Mouse (Mus musculus) midbrain, postnatal 0 days (tissue): ENCODE results near the gene Dppa2. TPM values are rescaled to one million over a fixed set of nuclear protein-coding genes. Genes with fewer than 3 reads are reported as not detected.

Experiments used
- ATAC-seq: fragments of 200-750 bp; cut with Nextera tagmentation; 2 replicates; pipeline ENCODE4 v1.8.0; 2017; ENCODE audit warnings: moderate number of reproducible peaks, mild to moderate bottlenecking, moderate TSS enrichment, moderate library complexity; ENCODE audit not compliant: low FRiP score
- DNase-seq: peaks from one replicate; pipeline ENCODE4 v3.0.0-alpha.2; 2015; ENCODE audit warnings: low spot score
- H3K27ac ChIP-seq: fragments of 300-500 bp; sonication (generic); 2 replicates; pipeline ENCODE4 v1.5.1; 2014; ENCODE audit warnings: low read depth, mild to moderate bottlenecking, low read length, mixed read lengths
- H3K27me3 ChIP-seq: fragments of 300-500 bp; sonication (generic); 2 replicates; pipeline ENCODE4 v1.6.1; 2014; ENCODE audit warnings: low read length, control low read depth, mixed read lengths; ENCODE audit not compliant: insufficient read depth
- H3K36me3 ChIP-seq: fragments of 300-500 bp; sonication (generic); 2 replicates; pipeline ENCODE4 v1.6.1; 2014; ENCODE audit warnings: low read length, control low read depth, mixed read lengths; ENCODE audit not compliant: insufficient read depth
- H3K4me1 ChIP-seq: fragments of 300-500 bp; sonication (generic); 2 replicates; pipeline ENCODE4 v1.6.1; 2014; ENCODE audit warnings: mild to moderate bottlenecking, control low read depth, antibody characterized with exemption, low read length, mixed read lengths; ENCODE audit not compliant: insufficient read depth
- H3K4me2 ChIP-seq: fragments of 300-500 bp; sonication (generic); 2 replicates; pipeline ENCODE4 v1.6.1; 2014; ENCODE audit warnings: low read depth, mild to moderate bottlenecking, low read length, mixed read lengths; ENCODE audit not compliant: poor library complexity, severe bottlenecking
- H3K4me3 ChIP-seq: fragments of 300-500 bp; sonication (generic); 2 replicates; pipeline ENCODE4 v1.5.1; 2014; ENCODE audit warnings: low read depth, mild to moderate bottlenecking, low read length, moderate library complexity
- H3K9ac ChIP-seq: fragments of 300-500 bp; sonication (generic); replicated peaks from 2 replicates; pipeline ENCODE4 v1.6.1; 2014; ENCODE audit warnings: mild to moderate bottlenecking, low read length, moderate library complexity, mixed read lengths; ENCODE audit not compliant: poor library complexity, severe bottlenecking
- H3K9me3 ChIP-seq: fragments of 300-500 bp; sonication (generic); 2 replicates; pipeline ENCODE4 v1.6.1; 2016; ENCODE audit warnings: low read length, control low read depth
- CTCF ChIP-seq: IDR thresholded peaks from 2 replicates; pipeline ENCODE4 v1.5.1; 2016; ENCODE audit warnings: antibody characterized with exemption, mild to moderate bottlenecking
- WGBS: fragments of 180-500 bp; shearing (Covaris S2); extraction: QIAGEN DNeasy Blood & Tissue Kit; methylation state at CpG from one replicate; pipeline ENCODE4 v1.1.7; 2014; 5-methylcytosine and 5-hydroxymethylcytosine counted together
- polyA plus RNA-seq: library from polyadenylated mRNA; unstranded; fragments of >200 nt; fragmentation: Nextera tagmentation; extraction: Ambion mirVana; gene quantifications from 2 replicates; pipeline ENCODE4 v1.2.1, GENCODE M21; 2015
- total RNA-seq: library from RNA; depleted of rRNA; stranded (reverse); fragments of >200 nt; gene quantifications from 2 replicates; pipeline ENCODE4 v1.2.3, GENCODE M21; 2014

Gene Dppa2
- total and polyA plus RNA-seq, 2 experiments from 2014 or later: not detected

GRCm38 (mm10) chr16:48309912-48310630, 6.4 kb downstream of the Dppa2 start:
- H3K36me3 ChIP-seq: no peaks in the 10 kb centered on the region
- no peak overlapping the region for H3K9ac ChIP-seq
- no peak for TF ChIP-seq CTCF
- DNase-seq: no peak
- no peak overlapping the region for H3K4me2 ChIP-seq
- WGBS: 78% methylated on average over 12 of the region's 12 CpGs
- no peak overlapping the region for H3K27ac ChIP-seq
- H3K4me3 ChIP-seq: no peak overlapping the region
- peaks cover 3% of the 10 kb centered on the region; the same call in 1 of the 2 replicates for H3K9me3 ChIP-seq
- no peaks in the 10 kb centered on the region for H3K4me1 ChIP-seq
- no peak for ATAC-seq
- H3K27me3 ChIP-seq: no peaks in the 10 kb centered on the region

- no peak for TF ChIP-seq CTCF
- WGBS: 93% methylated on average over 3 of the region's 3 CpGs
- Histone ChIP-seq H3K36me3 (no peaks in the 10 kb centered on the region), H3K27me3 (no peaks in the 10 kb centered on the region), H3K4me1 (no peaks in the 10 kb centered on the region), H3K9ac (no peak overlapping the region), H3K4me2 (no peak overlapping the region), H3K27ac (no peak overlapping the region), H3K9me3 (peaks cover 3% of the 10 kb centered on the region; the same call in 1 of the 2 replicates), H3K4me3 (no peak overlapping the region)
- no peak for ATAC-seq
- DNase-seq: no peak
Observed at GRCm38 (mm10) chr16:48315294-48315693, 11.6 kb downstream of the Dppa2 start.

GRCm38 (mm10) chr16:48320781-48321180, 17.1 kb downstream of the Dppa2 start:
- DNase-seq (no peak), ATAC-seq (no peak)
- H3K4me2 ChIP-seq: no peak overlapping the region
- H3K36me3 ChIP-seq: no peaks in the 10 kb centered on the region
- 97% methylated on average over 6 of the region's 6 CpGs for WGBS
- H3K4me1 ChIP-seq: no peaks in the 10 kb centered on the region
- no peak overlapping the region for H3K4me3 ChIP-seq
- no peak overlapping the region for H3K27ac ChIP-seq
- TF ChIP-seq CTCF: peak; percentile 18; the same call in 1 of the 2 replicates
- H3K9ac ChIP-seq: no peak overlapping the region
- H3K9me3 ChIP-seq: no peaks in the 10 kb centered on the region
- no peaks in the 10 kb centered on the region for H3K27me3 ChIP-seq

- DNase-seq (peak; percentile 10), ATAC-seq (no peak)
- no peak overlapping the region for H3K9ac ChIP-seq
- 81% methylated on average over 6 of the region's 6 CpGs for WGBS
- H3K27ac ChIP-seq: no peak overlapping the region
- no peaks in the 10 kb centered on the region for H3K9me3 ChIP-seq
- no peak overlapping the region for H3K4me3 ChIP-seq
- no peaks in the 10 kb centered on the region for H3K36me3 ChIP-seq
- H3K27me3 ChIP-seq: no peaks in the 10 kb centered on the region
- TF ChIP-seq CTCF: no peak
- H3K4me2 ChIP-seq: no peak overlapping the region
- H3K4me1 ChIP-seq: no peaks in the 10 kb centered on the region
Observed at GRCm38 (mm10) chr16:48323133-48323532, 19.4 kb downstream of the Dppa2 start.

- Histone ChIP-seq H3K27ac (no peak overlapping the region), H3K9me3 (no peaks in the 10 kb centered on the region), H3K4me1 (no peaks in the 10 kb centered on the region), H3K4me2 (no peak overlapping the region), H3K36me3 (no peaks in the 10 kb centered on the region), H3K27me3 (no peaks in the 10 kb centered on the region), H3K9ac (no peak overlapping the region), H3K4me3 (no peak overlapping the region)
- DNase-seq: no peak
- no peak for TF ChIP-seq CTCF
- ATAC-seq: no peak
- 78% methylated on average over 8 of the region's 8 CpGs for WGBS
Observed at GRCm38 (mm10) chr16:48323602-48324345, 20.1 kb downstream of the Dppa2 start.

GRCm38 (mm10) chr16:48326903-48327302, 23.2 kb downstream of the Dppa2 start:
- no peak overlapping the region for H3K9ac ChIP-seq
- ATAC-seq (no peak), DNase-seq (peak; percentile 9)
- no peak overlapping the region for H3K4me2 ChIP-seq
- no peaks in the 10 kb centered on the region for H3K4me1 ChIP-seq
- no peaks in the 10 kb centered on the region for H3K36me3 ChIP-seq
- H3K4me3 ChIP-seq: no peak overlapping the region
- TF ChIP-seq CTCF: no peak
- no peaks in the 10 kb centered on the region for H3K9me3 ChIP-seq
- H3K27me3 ChIP-seq: no peaks in the 10 kb centered on the region
- H3K27ac ChIP-seq: no peak overlapping the region
- WGBS: 78% methylated on average over 5 of the region's 5 CpGs
